Mouse (Mus musculus) B cell, adult 67 days (primary cell): ENCODE data around the gene Caly. TPM values are rescaled to one million over a fixed set of nuclear protein-coding genes. Genes with fewer than 3 reads are reported as not detected.

Source experiments
- total RNA-seq, 2 experiments: library from RNA; stranded (reverse); gene quantifications; 4 replicates each; pipeline ENCODE4 v1.2.4; 2023

The Caly gene
- not detected for total RNA-seq

GRCm38 (mm10) chr7:140082242-140082678 lies at the start of gene Caly:
Caly (minus strand) TSS chr7:140082548.

GRCm38 (mm10) chr7:140116329-140117054 lies 34.1 kb upstream of the Caly start, which contains the start of gene Echs1:
Echs1 (minus strand) TSS chr7:140116476.

GRCm38 (mm10) chr7:140115583-140116328 lies 33.4 kb upstream of the Caly start, which contains the start of gene Paox:
Paox (plus strand) TSS chr7:140115799.

GRCm38 (mm10) chr7:140101993-140102860 lies 19.9 kb upstream of the Caly start, which contains the start of gene Fuom:
Fuom (minus strand) TSS chr7:140102441.

GRCm38 (mm10) chr7:140092924-140093528 lies 10.7 kb upstream of the Caly start, which contains the start of gene Prap1:
Prap1 (plus strand) TSS chr7:140093395.

GRCm38 (mm10) chr7:140048361-140049114 lies 33.8 kb downstream of the Caly start, which contains the start of gene Msx3:
Msx3 (minus strand) TSS chr7:140049089.

GRCm38 (mm10) chr7:140036281-140037170 lies 45.8 kb downstream of the Caly start, which contains the start of the genes Zfp511 and Tubgcp2:
Zfp511 (plus strand) TSS chr7:140036391.
Tubgcp2 (minus strand) TSS chr7:140036669.

Other genes starting within 250 kb of the Caly start
- not detected for gene Adgra1, start 248.4 kb downstream of the Caly start, total RNA-seq
- gene Kndc1, start 187.9 kb downstream of the Caly start, total RNA-seq: not detected
- under 1 TPM in 1 of 2 experiments, not detected in 1; 0.61 TPM for gene Utf1, start 138.8 kb downstream of the Caly start, total RNA-seq
- not detected for gene 6430531B16Rik, start 103.8 kb downstream of the Caly start, total RNA-seq
- 1 to 10 TPM; 3.4 to 3.8 TPM for gene Adam8, start 90.0 kb downstream of the Caly start, total RNA-seq
- gene Zfp511, start 46.2 kb downstream of the Caly start, total RNA-seq: 10 to 100 TPM; 41.0 to 41.5 TPM
- gene Tubgcp2, start 45.9 kb downstream of the Caly start, total RNA-seq: 10 to 100 TPM; 32.2 to 36.2 TPM
- gene Msx3, start 33.5 kb downstream of the Caly start, total RNA-seq: not detected
- not detected for gene Prap1, start 10.8 kb upstream of the Caly start, total RNA-seq
- gene Fuom, start 19.9 kb upstream of the Caly start, total RNA-seq: 1 to 10 TPM; 3.3 to 3.9 TPM
- 1 to 10 TPM; 2.7 to 3.7 TPM for gene Paox, start 33.3 kb upstream of the Caly start, total RNA-seq
- gene Echs1, start 33.9 kb upstream of the Caly start, total RNA-seq: 10 to 100 TPM; 26.3 to 29.7 TPM
- 10 to 100 TPM; 12.5 to 23.6 TPM for gene Mtg1, start 55.0 kb upstream of the Caly start, total RNA-seq
- gene Sprn, start 72.3 kb upstream of the Caly start, total RNA-seq: not detected
- gene Olfr522, start 82.2 kb upstream of the Caly start, total RNA-seq: not detected
- not detected for gene Olfr523, start 90.7 kb upstream of the Caly start, total RNA-seq
- gene Olfr524, start 123.4 kb upstream of the Caly start, total RNA-seq: not detected
- gene Cd163l1, start 135.7 kb upstream of the Caly start, total RNA-seq: not detected
- gene 5830411N06Rik, start 164.7 kb upstream of the Caly start, total RNA-seq: not detected
- not detected for gene Olfr525, start 238.3 kb upstream of the Caly start, total RNA-seq